Mouse (Mus musculus) erythroblast, embryonic 14.5 days (primary cell): Measurements from ENCODE around the gene Trafd1. TPM values are rescaled to one million over a fixed set of nuclear protein-coding genes. Genes with fewer than 3 reads are reported as not detected.

Experiments used
- H3K27me3 ChIP-seq: 2 replicates; pipeline ENCODE4 v1.6.1; 2012; ENCODE audit warnings: inconsistent platforms; ENCODE audit not compliant: control insufficient read depth
- H3K36me3 ChIP-seq: 2 replicates; pipeline ENCODE4 v1.6.1; 2012; ENCODE audit warnings: mild to moderate bottlenecking, inconsistent platforms; ENCODE audit not compliant: control insufficient read depth
- H3K4me1 ChIP-seq: 2 replicates; pipeline ENCODE4 v1.6.1; 2012; ENCODE audit warnings: inconsistent platforms; ENCODE audit not compliant: control insufficient read depth
- H3K4me3 ChIP-seq: replicated peaks from 2 replicates; pipeline ENCODE3; 2012; ENCODE audit warnings: moderate library complexity, mild to moderate bottlenecking, inconsistent platforms
- H3K9me3 ChIP-seq: 2 replicates; pipeline ENCODE4 v1.6.1; 2012; ENCODE audit warnings: low read length, inconsistent platforms, mixed read lengths; ENCODE audit not compliant: control insufficient read depth
- GATA1 ChIP-seq: IDR thresholded peaks from 2 replicates; pipeline ENCODE4 v1.6.1; 2012; ENCODE audit warnings: low read length, inconsistent platforms, mixed read lengths
- TAL1 ChIP-seq: IDR thresholded peaks from 3 replicates; pipeline ENCODE4 v1.6.1; 2012; ENCODE audit warnings: low read length, inconsistent platforms, mixed read lengths
- polyA plus RNA-seq: library from polyadenylated mRNA; stranded (reverse); fragments of >175 nt; gene quantifications from 2 replicates; pipeline ENCODE4 v1.2.3, GENCODE M21; 2012

Gene Trafd1
- polyA plus RNA-seq, 1 experiment = 1.8 TPM

DNA sequence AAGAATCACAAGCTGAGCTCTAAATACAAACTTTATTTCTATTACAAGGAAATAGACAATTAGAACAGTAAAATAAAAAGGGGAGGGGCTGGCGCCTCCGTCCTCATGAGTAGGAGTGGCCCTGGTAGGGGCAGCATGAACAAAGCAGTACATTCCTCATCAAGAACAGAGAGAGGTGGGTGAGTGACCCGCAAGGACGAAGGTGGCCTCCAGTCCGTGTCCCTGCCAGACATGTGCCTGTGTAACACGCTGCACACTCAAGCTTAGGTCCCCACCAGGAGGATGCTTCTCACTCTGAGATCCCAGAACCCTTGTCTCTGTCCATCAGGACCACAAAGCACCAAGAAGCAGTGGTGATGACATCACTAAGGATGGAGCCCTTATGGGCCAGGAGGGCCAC lies 13.7 kb downstream of the Trafd1 start:
- Histone ChIP-seq H3K27me3 (no peaks in the 10 kb centered on the region), H3K4me1 (peaks cover 1% of the 10 kb centered on the region; the same call in 1 of the 2 replicates), H3K36me3 (peaks cover 87% of the 10 kb centered on the region), H3K4me3 (no peak overlapping the region), H3K9me3 (no peaks in the 10 kb centered on the region)
- TF ChIP-seq TAL1 (no peak), GATA1 (no peak)

DNA sequence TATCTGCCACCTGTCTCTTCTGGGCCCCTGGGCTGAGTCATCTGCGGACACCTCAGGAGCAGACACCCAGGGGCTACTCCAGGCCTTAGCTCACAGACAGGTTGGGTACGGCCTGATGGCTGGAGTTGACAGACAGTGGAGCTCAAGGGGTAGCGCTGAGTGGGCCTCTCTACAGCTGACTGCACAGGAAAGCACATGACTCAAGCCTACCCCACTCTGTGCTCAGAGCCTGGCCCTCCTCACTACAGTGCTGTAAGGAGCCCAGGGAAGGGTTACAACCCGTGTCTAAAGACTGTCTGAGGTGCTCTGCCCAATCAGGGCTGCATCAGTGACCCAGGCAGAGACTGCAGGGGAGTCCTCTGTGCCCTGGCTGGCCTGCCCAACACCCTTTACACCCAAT lies 18.2 kb downstream of the Trafd1 start:
- Histone ChIP-seq H3K4me3 (no peak overlapping the region), H3K4me1 (peaks cover 2% of the 10 kb centered on the region; the same call in 1 of the 2 replicates), H3K36me3 (peaks cover 95% of the 10 kb centered on the region)

DNA sequence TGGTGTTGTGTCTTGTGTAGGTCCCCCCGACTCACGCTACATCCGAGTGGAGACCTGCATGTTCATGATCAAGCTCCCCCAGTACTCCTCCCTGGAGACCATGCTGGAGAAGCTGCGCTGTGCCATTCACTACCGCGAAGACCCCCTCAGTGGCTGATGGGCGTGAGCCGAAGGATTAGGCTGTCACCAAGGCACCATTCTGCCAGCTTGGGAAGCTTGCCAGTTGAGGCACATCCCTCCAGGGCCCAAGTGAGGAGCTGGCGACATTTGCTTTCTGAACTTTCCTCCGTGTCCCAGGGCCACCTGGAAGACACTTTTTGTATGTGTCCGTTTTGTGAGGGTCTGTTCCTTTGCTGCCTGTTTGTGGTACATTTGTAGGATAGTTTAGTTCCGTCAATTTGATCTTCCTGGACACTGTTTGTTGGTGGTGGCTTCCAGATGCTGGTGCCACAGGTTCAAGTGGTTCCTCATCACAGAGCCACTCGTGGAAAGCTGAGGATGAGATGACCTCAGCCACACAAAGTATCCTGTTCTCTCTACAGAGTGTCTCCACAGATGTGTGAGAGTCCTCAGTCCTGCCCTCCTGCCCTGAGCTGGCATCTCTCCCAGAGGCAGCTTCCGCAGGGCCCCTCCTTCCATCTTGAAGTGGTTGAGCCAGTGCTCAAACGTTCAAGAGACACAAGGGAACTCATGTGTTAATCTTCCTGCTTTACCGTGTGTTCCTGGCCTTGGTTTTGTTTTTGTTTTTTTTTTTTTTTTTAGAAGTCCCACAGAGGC lies 18.8 kb downstream of the Trafd1 start:
- no peaks in the 10 kb centered on the region for H3K27me3 ChIP-seq
- peaks cover 2% of the 10 kb centered on the region; the same call in 1 of the 2 replicates for H3K4me1 ChIP-seq
- H3K4me3 ChIP-seq = no peak overlapping the region
- peaks cover 95% of the 10 kb centered on the region for H3K36me3 ChIP-seq
- no peaks in the 10 kb centered on the region for H3K9me3 ChIP-seq
- TF ChIP-seq GATA1 (no peak), TAL1 (no peak)

More for the DNA sequence above, 18.2 kb downstream of the Trafd1 start:
- Histone ChIP-seq H3K27me3 (no peaks in the 10 kb centered on the region), H3K9me3 (no peaks in the 10 kb centered on the region)
- no peak for TF ChIP-seq TAL1
- no peak for TF ChIP-seq GATA1

DNA sequence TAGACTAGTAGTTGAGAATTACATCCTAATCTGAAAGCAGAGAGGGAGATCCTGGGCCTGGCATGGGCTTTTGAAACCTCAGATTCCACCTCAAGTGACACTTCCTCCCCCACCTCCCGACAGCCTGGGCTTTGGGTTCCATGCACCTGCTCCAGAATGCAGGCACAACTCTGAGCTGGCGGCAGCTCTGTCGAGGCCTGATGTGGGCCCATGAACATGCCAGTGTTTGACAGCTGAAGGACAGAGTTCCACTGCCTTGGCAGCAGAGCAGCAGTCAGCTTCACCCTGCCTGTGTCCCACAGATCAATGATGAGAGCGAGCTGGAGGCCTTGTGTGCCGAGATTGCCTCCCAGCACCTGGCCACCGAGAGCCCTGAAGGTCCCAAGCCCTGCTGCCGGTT lies 22.0 kb downstream of the Trafd1 start:
- no peaks in the 10 kb centered on the region for H3K9me3 ChIP-seq
- peaks cover 2% of the 10 kb centered on the region; the same call in 1 of the 2 replicates for H3K4me1 ChIP-seq
- H3K36me3 ChIP-seq = peaks cover 100% of the 10 kb centered on the region
- TF ChIP-seq TAL1 = no peak
- TF ChIP-seq GATA1 = no peak
- no peaks in the 10 kb centered on the region for H3K27me3 ChIP-seq
- no peak overlapping the region for H3K4me3 ChIP-seq

DNA sequence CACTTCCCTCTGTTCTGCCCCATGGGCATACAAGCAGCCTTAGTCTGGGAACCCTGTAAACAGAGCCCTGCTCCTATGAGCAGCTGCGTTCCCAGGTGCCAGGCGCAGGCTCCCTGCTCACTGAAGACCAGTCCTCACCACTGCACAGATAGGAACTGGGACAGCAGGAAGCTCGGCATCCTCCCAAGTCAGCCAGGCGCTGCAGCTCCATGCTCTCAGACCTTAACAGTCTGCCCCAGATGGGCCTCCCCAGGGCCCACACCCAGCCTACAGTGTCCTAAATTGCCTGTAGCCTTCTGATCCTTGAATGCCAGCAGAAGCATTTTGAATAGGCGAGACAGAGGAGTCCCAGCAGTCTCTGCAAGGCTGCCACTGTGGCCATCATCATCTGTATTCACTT lies 23.7 kb downstream of the Trafd1 start:
- peaks cover 100% of the 10 kb centered on the region for H3K36me3 ChIP-seq
- 0 out of 2 replicates have a peak, but pooled peaks cover under 1% of the 10 kb centered on the region for H3K4me1 ChIP-seq
- H3K27me3 ChIP-seq = no peaks in the 10 kb centered on the region
- no peak overlapping the region for H3K4me3 ChIP-seq
- no peak for TF ChIP-seq GATA1
- TF ChIP-seq TAL1 = no peak
- no peaks in the 10 kb centered on the region for H3K9me3 ChIP-seq

DNA sequence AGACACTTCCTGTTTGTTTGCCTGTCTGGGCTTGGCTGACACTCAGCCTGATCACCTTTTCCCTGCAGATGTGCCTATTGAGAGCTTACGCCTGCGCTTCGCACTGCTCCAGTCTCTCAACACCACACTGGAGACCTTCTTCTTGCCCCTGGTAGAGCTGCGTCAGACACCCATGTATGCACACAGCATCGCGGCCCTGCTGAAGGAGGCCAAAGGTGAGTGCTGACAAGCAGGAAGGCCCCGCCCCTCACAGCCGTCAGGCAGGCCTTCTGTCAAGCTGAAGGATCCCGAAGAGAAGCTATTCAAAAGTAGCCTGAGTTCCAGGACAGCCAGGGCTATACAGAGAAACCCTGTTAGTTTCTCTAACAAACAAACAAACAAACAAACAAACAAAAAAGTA lies 26.2 kb downstream of the Trafd1 start:
- no peaks in the 10 kb centered on the region for H3K4me1 ChIP-seq
- TF ChIP-seq GATA1 = no peak
- no peak for TF ChIP-seq TAL1
- H3K36me3 ChIP-seq = peaks cover 100% of the 10 kb centered on the region
- H3K9me3 ChIP-seq = no peaks in the 10 kb centered on the region
- no peak overlapping the region for H3K4me3 ChIP-seq
- no peaks in the 10 kb centered on the region for H3K27me3 ChIP-seq

- H3K36me3 ChIP-seq = peaks cover 99% of the 10 kb centered on the region
- no peaks in the 10 kb centered on the region for H3K9me3 ChIP-seq
- TF ChIP-seq GATA1 (no peak), TAL1 (no peak)
- H3K27me3 ChIP-seq = no peaks in the 10 kb centered on the region; the same call in 1 of the 2 replicates
- no peaks in the 10 kb centered on the region for H3K4me1 ChIP-seq
- H3K4me3 ChIP-seq = no peak overlapping the region
These were observed 41.4 kb downstream of the Trafd1 start for GRCm38 (mm10) chr5:121343997-121344396.

DNA sequence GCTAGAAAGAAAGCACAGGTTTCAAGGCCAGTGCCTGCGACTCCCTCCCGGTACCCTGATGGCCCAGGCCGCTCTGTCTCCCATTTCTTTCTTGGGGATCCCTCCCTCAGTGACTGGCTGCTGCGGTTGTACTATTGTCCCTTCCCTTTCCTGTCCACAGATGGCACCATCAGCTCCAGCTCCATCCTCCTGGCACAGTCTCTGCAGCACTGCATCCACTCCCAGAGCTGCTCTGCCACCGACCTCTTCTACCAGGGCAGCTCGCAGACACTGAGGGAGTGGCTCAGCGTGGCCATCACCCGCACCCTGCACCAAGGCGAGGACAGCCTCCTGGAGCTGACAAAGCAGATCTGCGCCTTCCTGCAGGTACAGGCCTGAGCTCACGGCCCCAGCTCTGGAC lies 42.9 kb downstream of the Trafd1 start:
- Histone ChIP-seq H3K36me3 (peaks cover 98% of the 10 kb centered on the region), H3K4me1 (no peaks in the 10 kb centered on the region), H3K27me3 (no peaks in the 10 kb centered on the region; the same call in 1 of the 2 replicates), H3K4me3 (no peak overlapping the region), H3K9me3 (no peaks in the 10 kb centered on the region)
- TF ChIP-seq TAL1 (no peak), GATA1 (no peak)

DNA sequence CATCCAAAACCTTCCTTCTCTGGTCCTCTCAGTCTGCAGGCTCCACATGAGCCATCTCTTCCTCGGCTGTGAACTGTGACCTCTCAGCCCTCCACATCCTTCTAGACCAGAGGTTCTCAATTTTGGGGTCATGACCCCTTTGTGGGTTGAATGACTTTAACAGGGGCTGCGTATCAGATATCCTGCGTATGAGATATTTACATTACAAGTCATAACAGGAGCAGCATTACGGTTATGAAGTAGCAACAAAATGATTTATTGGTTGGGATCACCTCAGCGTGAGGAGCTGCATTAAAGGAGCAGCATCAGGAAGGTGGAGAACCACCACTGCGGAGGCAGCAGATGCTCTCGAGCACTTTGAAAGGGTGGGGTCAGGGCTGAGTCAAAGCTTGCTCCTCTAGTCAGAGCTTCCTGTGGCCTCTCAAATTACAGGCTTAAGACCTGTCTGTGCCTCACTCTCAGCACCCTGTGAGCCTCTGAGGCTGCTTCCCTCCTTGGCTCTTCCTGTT lies 44.4 kb downstream of the Trafd1 start:
- TF ChIP-seq TAL1 (no peak), GATA1 (no peak)
- H3K9me3 ChIP-seq = no peaks in the 10 kb centered on the region
- H3K4me3 ChIP-seq = no peak overlapping the region
- no peaks in the 10 kb centered on the region; the same call in 1 of the 2 replicates for H3K27me3 ChIP-seq
- H3K36me3 ChIP-seq = peaks cover 99% of the 10 kb centered on the region
- no peaks in the 10 kb centered on the region for H3K4me1 ChIP-seq
